Mouse (Mus musculus): ENCODE measurements around the gene Zdhhc1.

Zdhhc1 gene

GRCm38 (mm10) chr8:105496439-105497180 is at the start of gene Zdhhc1:
TSS of gene Zdhhc1 (minus strand) at chr8:105496902.
- no peak for DNase-seq (ENCODE audit: extremely low read depth, low read depth, low spot score)

GRCm38 (mm10) chr8:105545249-105545648 is 48.5 kb upstream of the Zdhhc1 start:
- DNase-seq (ENCODE audit: extremely low read depth, low read depth, low spot score) = no peak

- DNase-seq (ENCODE audit: extremely low read depth, low read depth, low spot score) = no peak
These were observed 48.0 kb upstream of the Zdhhc1 start for GRCm38 (mm10) chr8:105544544-105545205.

GRCm38 (mm10) chr8:105543703-105544102 is 47.0 kb upstream of the Zdhhc1 start:
- no peak for DNase-seq (ENCODE audit: extremely low read depth, low read depth, low spot score)

DNA sequence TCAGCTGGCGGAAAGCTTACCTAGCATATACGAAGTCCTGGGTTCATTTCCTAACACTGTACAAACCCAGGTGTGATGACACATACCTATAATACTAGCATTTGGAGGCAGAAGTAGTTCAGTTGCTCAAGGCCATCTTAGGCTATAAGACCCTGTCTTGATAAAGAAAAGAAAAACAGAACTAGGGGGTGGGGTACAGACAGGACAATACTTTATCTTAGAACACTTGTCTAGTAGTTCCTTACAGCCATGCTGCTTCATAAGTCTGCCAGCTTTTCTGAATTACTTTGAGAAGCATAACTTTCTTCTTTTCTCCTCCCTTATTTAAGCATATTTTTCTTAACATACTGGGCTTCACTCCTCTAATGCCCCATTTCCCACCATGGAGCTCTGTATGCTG is 46.1 kb upstream of the Zdhhc1 start:
- DNase-seq (ENCODE audit: extremely low read depth, low read depth, low spot score) = no peak

- no peak for DNase-seq (ENCODE audit: extremely low read depth, low read depth, low spot score)
These were observed 45.4 kb upstream of the Zdhhc1 start for GRCm38 (mm10) chr8:105542032-105542656.

DNA sequence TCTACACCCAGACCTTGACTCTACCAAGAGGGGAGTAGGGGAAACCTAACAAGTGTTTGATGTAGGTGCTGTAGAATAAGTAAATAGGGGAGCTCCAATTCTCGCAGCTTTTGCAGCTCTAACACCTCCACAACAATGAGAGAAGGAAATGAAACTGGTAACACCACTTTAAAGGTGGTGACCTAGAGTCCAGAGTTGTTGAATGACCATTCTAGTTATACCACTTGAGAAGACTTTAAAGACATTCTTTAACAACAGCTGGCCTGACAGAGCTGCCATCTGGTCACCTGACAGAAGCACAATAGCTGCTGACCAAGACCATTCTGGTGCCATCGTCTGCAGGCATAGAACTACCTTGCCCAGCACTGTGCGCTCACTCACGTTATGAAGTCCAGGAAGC is 42.2 kb upstream of the Zdhhc1 start:
- DNase-seq (ENCODE audit: extremely low read depth, low read depth, low spot score) = no peak

GRCm38 (mm10) chr8:105537011-105537677 is 40.4 kb upstream of the Zdhhc1 start:
- DNase-seq (ENCODE audit: extremely low read depth, low read depth, low spot score) = no peak

DNA sequence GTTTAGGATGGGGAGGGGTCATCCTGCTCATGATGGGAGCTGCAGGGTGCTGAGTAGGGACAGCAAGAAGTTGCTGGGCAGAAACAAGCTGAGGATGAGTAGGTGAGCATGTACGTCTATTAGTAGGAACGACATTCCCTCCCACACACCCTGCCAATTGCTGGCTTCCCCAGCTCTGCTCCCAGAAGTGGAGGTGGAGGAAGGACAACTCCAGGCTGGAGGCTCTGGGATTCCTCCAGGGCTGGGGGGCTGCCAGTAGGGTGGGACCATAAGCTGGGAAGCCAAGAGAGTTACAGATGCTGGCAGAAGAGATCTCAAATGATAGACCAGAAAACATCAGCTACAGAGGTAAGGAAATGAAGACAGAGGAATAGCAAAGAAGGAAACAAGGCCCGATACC is 39.8 kb upstream of the Zdhhc1 start:
- no peak for DNase-seq (ENCODE audit: extremely low read depth, low read depth, low spot score)

DNA sequence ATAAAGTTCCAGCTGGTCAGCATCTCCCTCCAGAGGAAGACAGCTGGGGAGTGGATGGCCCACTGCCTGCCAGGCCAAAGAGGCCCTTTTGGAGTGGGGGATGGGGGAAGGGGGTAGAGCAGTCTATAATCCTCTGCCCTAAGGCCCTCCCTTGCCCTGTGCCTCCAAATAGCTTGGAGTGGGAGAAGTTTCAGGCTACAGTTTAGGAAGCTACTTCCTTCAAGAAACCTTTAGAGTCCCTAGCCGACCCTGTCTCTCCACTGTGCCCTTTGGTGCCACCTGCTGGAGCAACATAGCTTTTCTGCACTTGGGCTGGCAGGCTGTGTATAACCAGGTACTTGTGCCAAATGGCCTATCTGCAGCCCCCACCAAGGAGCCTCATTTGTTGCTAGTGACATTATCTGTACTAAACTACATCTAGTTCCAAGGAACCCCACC is 37.2 kb upstream of the Zdhhc1 start:
- no peak for DNase-seq (ENCODE audit: extremely low read depth, low read depth, low spot score)

DNA sequence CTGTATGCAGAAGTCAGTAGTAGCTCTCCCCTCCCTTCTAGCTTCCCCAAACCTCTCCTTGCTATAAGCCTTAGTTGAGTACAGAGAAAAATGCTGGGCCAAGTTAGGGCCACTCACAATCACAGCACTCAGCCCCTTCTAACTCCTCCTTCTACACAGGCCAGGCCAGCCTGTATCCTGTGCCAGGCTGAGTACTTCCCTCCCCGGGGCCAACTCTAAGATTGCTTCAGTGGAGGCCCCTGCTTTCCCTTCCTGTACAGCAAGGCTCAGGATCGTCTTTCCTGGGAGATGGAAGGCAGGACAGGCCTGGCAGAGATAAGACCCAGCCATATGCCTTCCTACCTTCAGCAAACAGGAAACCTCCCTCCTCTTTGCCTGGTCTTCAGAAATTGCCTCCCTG is 36.7 kb upstream of the Zdhhc1 start:
- DNase-seq (ENCODE audit: extremely low read depth, low read depth, low spot score) = no peak

- DNase-seq (ENCODE audit: extremely low read depth, low read depth, low spot score) = no peak
These were observed 35.1 kb upstream of the Zdhhc1 start for GRCm38 (mm10) chr8:105531774-105532173.

GRCm38 (mm10) chr8:105529271-105529670 is 32.6 kb upstream of the Zdhhc1 start:
- no peak for DNase-seq (ENCODE audit: extremely low read depth, low read depth, low spot score)

- no peak for DNase-seq (ENCODE audit: extremely low read depth, low read depth, low spot score)
These were observed 31.5 kb upstream of the Zdhhc1 start for GRCm38 (mm10) chr8:105528206-105528605.

DNA sequence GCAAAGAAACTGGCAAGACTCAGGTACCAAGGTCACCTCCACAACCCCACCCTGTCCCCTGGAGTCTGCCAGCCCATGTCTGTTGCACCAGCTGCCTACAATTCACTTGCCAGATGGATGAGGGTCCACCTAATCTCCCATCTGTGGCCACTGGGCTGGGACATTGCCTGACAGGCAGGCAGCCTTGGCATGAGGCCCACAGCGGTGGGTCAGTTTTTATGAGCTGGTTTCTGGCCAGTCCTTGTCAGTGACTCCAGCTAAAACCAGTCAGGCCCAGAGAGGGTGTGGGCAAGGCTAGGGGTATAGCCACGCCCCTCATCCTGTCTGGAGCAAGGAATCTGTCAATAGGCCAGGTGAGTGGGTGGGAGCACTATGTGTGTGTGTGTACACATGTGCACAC is 30.4 kb upstream of the Zdhhc1 start:
- DNase-seq (ENCODE audit: extremely low read depth, low read depth, low spot score) = no peak

GRCm38 (mm10) chr8:105522890-105523289 is 26.2 kb upstream of the Zdhhc1 start:
- DNase-seq (ENCODE audit: extremely low read depth, low read depth, low spot score) = no peak

- DNase-seq (ENCODE audit: extremely low read depth, low read depth, low spot score) = no peak
These were observed 25.5 kb upstream of the Zdhhc1 start for GRCm38 (mm10) chr8:105521995-105522769.

GRCm38 (mm10) chr8:105521061-105521460 is 24.4 kb upstream of the Zdhhc1 start:
- DNase-seq (ENCODE audit: extremely low read depth, low read depth, low spot score) = no peak

DNA sequence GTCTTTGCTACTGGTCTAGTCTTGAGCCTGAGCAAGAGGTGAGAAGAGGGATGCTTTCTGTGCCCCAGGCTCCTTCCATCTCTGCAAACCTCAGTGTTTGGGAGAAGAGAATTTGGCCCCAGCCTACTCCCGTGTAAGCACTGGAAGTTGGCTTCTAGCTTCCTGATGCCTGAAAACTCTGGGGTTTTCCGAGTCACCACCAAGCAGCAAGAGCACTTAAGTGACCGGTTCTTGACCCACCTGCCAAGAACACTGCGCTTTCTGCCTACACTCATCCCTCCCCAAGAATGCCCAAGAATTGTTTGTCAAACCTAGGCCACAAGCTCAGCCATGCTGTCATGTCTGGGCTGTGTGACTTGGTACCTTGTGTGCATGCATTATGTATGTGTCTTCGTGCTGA is 23.8 kb upstream of the Zdhhc1 start:
- no peak for DNase-seq (ENCODE audit: extremely low read depth, low read depth, low spot score)

DNA sequence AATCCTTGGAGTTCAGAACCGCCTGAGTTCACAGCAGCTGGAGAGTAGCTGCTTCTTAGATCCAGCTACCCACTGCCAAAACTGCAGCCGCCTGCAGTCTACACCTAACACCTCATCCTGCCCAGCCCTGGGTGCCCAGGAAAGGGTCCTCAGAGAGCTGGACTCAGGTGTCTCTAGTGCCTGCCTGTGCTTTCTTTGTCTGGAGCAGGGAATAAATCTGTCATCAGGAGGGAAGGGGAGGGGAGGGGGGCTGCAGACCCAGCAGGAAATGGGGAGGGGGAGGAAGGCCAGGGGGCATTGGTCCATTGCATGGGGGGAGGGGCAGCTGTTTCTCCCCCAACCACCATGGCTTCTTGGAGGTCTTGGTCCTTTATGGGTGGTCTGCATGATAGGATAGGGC is 22.9 kb upstream of the Zdhhc1 start:
- no peak for DNase-seq (ENCODE audit: extremely low read depth, low read depth, low spot score)
